Mouse (Mus musculus) midbrain, embryonic 10.5 days (tissue): Measurements from ENCODE around the gene Ksr1. TPM values are rescaled to one million over a fixed set of nuclear protein-coding genes. Genes with fewer than 3 reads are reported as not detected.

Source experiments
- DNase-seq: peaks from one replicate; pipeline ENCODE4 v3.0.0-alpha.2; 2017; ENCODE audit warnings: low spot score
- H3K27ac ChIP-seq: fragments of 300-500 bp; sonication (generic); replicated peaks from 2 replicates; pipeline ENCODE4 v1.5.1; 2016; ENCODE audit warnings: mild to moderate bottlenecking
- H3K27me3 ChIP-seq: fragments of 300-500 bp; sonication (generic); 2 replicates; pipeline ENCODE4 v1.6.1; 2016; ENCODE audit warnings: low read depth, mild to moderate bottlenecking; ENCODE audit not compliant: poor library complexity, severe bottlenecking
- H3K36me3 ChIP-seq: fragments of 300-500 bp; sonication (generic); 2 replicates; pipeline ENCODE4 v1.6.1; 2016; ENCODE audit warnings: mild to moderate bottlenecking, moderate library complexity
- H3K4me1 ChIP-seq: fragments of 300-500 bp; sonication (generic); 2 replicates; pipeline ENCODE4 v1.6.1; 2016
- H3K4me3 ChIP-seq: fragments of 300-500 bp; sonication (generic); 2 replicates; pipeline ENCODE4 v1.5.1; 2016; ENCODE audit warnings: mild to moderate bottlenecking, moderate library complexity
- H3K9me3 ChIP-seq: fragments of 300-500 bp; sonication (generic); replicated peaks from 2 replicates; pipeline ENCODE4 v1.6.1; 2016; ENCODE audit warnings: mild to moderate bottlenecking
- WGBS: fragments of 180-500 bp; shearing (Covaris S2); methylation state at CpG from one replicate; pipeline ENCODE4 v1.1.7; 2016; 5-methylcytosine and 5-hydroxymethylcytosine counted together
- polyA plus RNA-seq: library from polyadenylated mRNA; unstranded; fragments of >200 nt; fragmentation: Nextera tagmentation; extraction: Ambion mirVana; gene quantifications from 2 replicates; pipeline ENCODE4 v1.2.1, GENCODE M21; 2016

Gene Ksr1
- polyA plus RNA-seq, 1 experiment from 2014 or later: 1.7 TPM

DNA sequence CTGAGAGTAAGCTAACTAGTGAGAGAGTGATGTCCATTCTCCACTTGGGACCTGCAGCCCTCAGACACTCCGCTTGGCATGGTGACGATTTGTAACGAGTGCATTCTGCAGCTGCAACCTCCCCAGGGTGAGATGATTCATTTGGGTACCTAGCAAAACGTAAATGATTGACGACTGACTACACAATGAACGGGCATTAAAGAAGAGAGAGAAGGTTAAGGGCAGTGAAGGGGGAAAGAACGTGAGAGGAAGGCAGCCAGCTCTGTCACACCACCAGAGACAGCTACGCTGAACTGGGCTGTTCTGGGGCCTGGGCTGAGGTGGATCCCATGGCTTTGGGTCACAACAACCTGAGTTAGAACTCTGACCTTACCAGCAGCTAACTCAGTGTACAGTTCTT is 81.9 kb downstream of the Ksr1 start:
- Histone ChIP-seq H3K27ac (no peak overlapping the region), H3K4me1 (peaks cover 15% of the 10 kb centered on the region), H3K36me3 (no peaks in the 10 kb centered on the region), H3K27me3 (no peaks in the 10 kb centered on the region), H3K4me3 (no peak overlapping the region), H3K9me3 (no peaks in the 10 kb centered on the region)
- 87% methylated on average over 8 of the region's 8 CpGs for WGBS
- no peak for DNase-seq

DNA sequence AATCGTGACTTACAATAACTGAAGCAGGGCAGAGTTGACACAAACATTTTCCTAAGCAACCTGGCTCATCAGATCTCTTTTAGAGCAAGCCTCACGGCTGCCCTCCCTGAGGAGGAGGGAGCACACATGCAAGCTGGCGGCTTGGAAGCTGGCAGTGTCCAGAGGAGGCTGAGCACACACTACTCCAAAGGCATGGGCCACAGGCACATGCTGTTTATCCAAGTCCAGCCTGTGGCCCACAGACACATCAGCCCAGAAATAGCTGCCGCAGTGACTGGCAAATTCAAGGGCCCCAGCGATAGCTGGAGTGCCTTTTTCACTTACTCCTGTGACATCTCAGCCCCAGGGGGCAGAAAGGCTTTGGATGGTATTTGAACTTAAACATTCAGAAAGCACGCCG is 82.6 kb downstream of the Ksr1 start:
- Histone ChIP-seq H3K27ac (0 out of 2 replicates have a peak overlapping the region, but pooled peaks have one; percentile 6), H3K4me1 (peaks cover 13% of the 10 kb centered on the region), H3K4me3 (no peak overlapping the region), H3K36me3 (no peaks in the 10 kb centered on the region), H3K27me3 (no peaks in the 10 kb centered on the region), H3K9me3 (no peaks in the 10 kb centered on the region)
- WGBS: 86% methylated on average over 7 of the region's 7 CpGs
- no peak for DNase-seq

DNA sequence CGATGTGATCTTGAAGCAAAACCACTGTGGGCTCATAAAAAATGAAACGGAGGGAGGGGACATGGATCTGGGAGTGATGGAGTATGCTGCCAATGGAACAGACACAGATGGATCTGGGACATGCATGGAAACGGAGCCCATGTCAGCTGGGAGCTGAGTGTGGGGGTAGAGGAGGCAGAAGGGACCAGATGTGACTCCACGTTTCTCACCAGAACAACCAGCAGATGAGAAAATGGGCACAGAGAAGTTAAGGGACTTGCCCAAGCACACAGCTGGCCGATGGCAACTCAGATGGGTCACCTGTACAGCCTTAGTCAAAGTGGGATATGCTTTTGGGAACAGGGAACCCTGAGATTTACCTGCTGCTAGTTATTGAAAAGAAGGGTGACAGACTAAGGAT is 83.3 kb downstream of the Ksr1 start:
- Histone ChIP-seq H3K27ac (no peak overlapping the region), H3K4me3 (no peak overlapping the region), H3K4me1 (peaks cover 20% of the 10 kb centered on the region), H3K36me3 (no peaks in the 10 kb centered on the region), H3K9me3 (no peaks in the 10 kb centered on the region), H3K27me3 (no peaks in the 10 kb centered on the region)
- WGBS: 92% methylated on average over 5 of the region's 5 CpGs
- DNase-seq: no peak

DNA sequence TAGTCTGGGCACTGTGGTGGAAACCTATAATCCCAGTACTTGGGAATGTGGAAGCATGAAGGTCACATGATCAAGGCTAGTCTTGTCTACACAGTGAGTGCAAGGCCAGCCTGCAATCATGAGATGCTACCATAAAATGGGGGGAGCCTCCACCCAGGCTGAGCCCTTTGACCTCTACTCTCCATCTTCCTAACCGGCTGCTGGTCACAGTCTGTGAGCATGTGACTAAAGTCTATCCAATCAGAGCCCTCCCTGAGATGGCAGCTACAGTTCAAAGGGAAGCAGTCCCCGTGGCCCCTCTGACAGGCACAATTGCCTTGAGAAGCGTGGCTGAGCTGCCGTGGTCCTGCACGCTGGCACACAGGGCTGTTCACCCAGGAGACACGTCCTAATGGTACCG is 84.4 kb downstream of the Ksr1 start:
- DNase-seq: peak; percentile 30
- no peaks in the 10 kb centered on the region for H3K27me3 ChIP-seq
- peaks cover 31% of the 10 kb centered on the region for H3K4me1 ChIP-seq
- H3K27ac ChIP-seq: no peak overlapping the region
- no peaks in the 10 kb centered on the region for H3K36me3 ChIP-seq
- 59% methylated on average over 7 of the region's 7 CpGs for WGBS
- no peaks in the 10 kb centered on the region for H3K9me3 ChIP-seq
- H3K4me3 ChIP-seq: no peak overlapping the region

DNA sequence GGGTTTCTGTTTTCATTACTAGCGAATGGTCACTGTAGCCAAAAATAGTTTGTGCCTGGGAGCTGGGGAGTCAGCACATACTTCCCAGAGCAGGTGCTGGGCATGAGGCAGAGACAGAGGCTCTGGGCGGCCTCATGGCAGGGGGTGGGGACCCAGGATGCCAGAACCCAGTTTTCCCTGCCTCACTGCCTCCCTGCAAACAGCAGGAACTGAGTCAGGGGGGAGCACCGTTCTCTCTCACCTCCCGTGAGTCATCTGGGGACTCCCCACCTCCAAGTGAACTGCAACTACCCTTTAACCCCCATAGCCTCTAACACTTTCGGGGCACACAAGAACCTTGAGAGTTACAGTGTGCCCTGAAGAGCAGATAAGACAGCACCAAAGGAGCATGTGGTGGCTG is 86.4 kb downstream of the Ksr1 start:
- Histone ChIP-seq H3K27ac (peak overlapping the region; percentile 46), H3K4me3 (no peak overlapping the region), H3K4me1 (peaks cover 38% of the 10 kb centered on the region), H3K9me3 (no peaks in the 10 kb centered on the region), H3K27me3 (no peaks in the 10 kb centered on the region), H3K36me3 (no peaks in the 10 kb centered on the region)
- DNase-seq: no peak
- WGBS: 79% methylated on average over 5 of the region's 5 CpGs

DNA sequence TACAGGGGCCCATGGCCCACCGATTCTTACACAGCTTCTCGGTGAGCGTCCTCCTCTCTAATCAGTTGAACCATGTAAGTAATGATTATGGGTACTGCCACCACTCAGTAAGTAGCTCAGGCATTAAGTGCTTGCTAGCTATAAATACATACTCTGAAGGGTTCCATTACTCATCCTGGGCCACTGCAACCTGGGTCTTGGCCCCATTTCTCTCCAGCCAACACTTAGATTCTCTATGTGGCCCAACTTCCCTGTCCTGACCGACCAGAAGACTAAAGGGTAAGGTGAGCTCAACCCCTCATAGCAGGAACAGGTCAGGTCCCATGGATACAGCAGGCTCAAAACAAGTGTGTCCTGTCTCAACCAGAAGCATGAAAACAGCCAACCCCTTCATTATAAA is 87.1 kb downstream of the Ksr1 start:
- H3K9me3 ChIP-seq: no peaks in the 10 kb centered on the region
- H3K27ac ChIP-seq: no peak overlapping the region
- no peaks in the 10 kb centered on the region for H3K36me3 ChIP-seq
- no peaks in the 10 kb centered on the region for H3K27me3 ChIP-seq
- WGBS: 98% methylated on average over 4 of the region's 4 CpGs
- H3K4me3 ChIP-seq: no peak overlapping the region
- H3K4me1 ChIP-seq: peaks cover 46% of the 10 kb centered on the region
- no peak for DNase-seq

DNA sequence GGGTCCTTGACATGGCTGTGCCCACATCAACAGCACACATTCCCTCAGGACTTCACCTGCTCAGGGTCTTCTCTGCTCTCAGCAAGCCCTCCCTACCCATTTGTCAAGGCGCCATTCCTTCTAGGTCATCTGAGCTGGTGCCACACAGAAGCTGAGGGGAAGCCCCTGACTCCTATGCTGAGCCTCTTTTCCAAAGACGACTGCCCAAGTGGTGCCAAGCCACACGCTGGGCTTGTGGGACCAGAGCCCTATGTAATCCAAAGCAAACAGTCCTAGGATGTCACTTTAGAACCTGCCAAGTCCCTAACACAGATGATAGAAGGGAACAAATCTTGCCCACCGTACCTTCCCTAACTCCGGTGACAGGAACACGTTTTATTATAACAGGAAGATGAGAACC is 87.6 kb downstream of the Ksr1 start:
- H3K27me3 ChIP-seq: no peaks in the 10 kb centered on the region
- WGBS: 89% methylated on average over 6 of the region's 6 CpGs
- H3K9me3 ChIP-seq: no peaks in the 10 kb centered on the region
- peaks cover 46% of the 10 kb centered on the region for H3K4me1 ChIP-seq
- H3K4me3 ChIP-seq: no peak overlapping the region
- H3K36me3 ChIP-seq: no peaks in the 10 kb centered on the region
- DNase-seq: no peak
- 0 out of 2 replicates have a peak overlapping the region, but pooled peaks have one; percentile 33 for H3K27ac ChIP-seq

DNA sequence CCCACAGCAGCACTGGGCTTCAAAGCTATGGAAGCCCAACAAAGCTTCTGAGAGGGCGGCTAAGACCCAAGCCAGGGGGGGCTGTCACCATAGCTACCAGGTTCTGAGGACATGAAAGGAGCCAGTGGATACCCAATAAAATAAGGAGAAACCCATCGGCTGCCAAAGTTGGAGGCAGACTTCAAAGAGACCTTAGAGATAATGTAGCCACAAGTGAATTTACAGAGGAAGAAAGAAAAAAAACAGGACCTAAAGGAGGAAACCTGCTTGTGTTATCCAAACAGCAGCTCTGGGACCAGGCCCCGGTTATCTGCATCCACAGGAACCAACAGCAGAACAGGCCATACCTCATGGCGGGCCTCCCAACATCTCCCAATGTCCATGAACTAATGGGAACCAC is 88.4 kb downstream of the Ksr1 start:
- Histone ChIP-seq H3K9me3 (no peaks in the 10 kb centered on the region), H3K27me3 (no peaks in the 10 kb centered on the region), H3K27ac (peak overlapping the region; percentile 72), H3K4me1 (peaks cover 52% of the 10 kb centered on the region), H3K4me3 (no peak overlapping the region), H3K36me3 (no peaks in the 10 kb centered on the region)
- 49% methylated on average over 4 of the region's 4 CpGs for WGBS
- peak; percentile 17 for DNase-seq

DNA sequence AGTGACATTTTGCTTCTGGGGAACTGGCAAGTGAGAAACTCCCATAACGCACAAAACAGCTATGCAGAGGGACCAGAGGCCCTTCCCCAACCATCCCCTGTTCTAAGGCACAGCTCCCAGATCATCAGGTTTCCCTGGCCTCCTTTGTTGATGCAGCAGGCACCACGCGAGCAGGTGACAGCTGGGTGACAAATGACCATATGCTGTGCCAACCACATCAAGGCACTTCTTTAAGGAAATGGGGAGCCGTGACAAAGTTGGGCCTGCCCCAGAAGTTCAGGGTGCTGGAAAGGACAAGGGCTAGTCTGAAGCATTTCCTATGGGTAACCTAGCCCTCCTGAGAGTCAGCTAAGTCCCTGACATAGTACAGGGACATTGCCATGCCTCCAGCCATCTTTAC is 89.3 kb downstream of the Ksr1 start:
- H3K27ac ChIP-seq: peak overlapping the region; percentile 72
- H3K36me3 ChIP-seq: no peaks in the 10 kb centered on the region
- H3K4me3 ChIP-seq: no peak overlapping the region
- H3K9me3 ChIP-seq: no peaks in the 10 kb centered on the region
- H3K27me3 ChIP-seq: no peaks in the 10 kb centered on the region
- no peak for DNase-seq
- H3K4me1 ChIP-seq: peaks cover 49% of the 10 kb centered on the region
- WGBS: 82% methylated on average over 4 of the region's 4 CpGs

DNA sequence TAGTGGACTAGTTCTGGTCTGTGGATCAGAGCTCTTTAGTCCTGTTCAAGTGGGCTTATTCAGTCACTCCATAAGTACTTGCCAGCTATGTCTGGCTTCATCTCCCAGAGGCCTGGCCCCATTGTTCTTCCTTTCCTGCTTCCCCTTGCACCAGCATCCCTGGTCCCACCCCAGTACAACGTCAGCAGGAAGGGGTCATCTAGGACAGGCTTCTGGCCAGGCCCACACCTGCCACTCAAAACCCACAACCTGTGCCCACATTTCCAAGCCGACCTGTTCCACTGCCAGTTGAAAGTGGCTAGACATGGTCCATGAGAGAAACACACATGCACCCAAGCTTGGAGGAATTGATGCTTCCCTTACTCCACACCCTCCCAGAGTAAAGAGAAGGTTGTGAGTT is 90.2 kb downstream of the Ksr1 start:
- Histone ChIP-seq H3K27ac (peak overlapping the region; percentile 7; the same call in 1 of the 2 replicates), H3K9me3 (no peaks in the 10 kb centered on the region), H3K27me3 (no peaks in the 10 kb centered on the region), H3K4me3 (no peak overlapping the region), H3K4me1 (peaks cover 47% of the 10 kb centered on the region), H3K36me3 (no peaks in the 10 kb centered on the region)
- 66% methylated on average over 2 of the region's 2 CpGs for WGBS
- no peak for DNase-seq

DNA sequence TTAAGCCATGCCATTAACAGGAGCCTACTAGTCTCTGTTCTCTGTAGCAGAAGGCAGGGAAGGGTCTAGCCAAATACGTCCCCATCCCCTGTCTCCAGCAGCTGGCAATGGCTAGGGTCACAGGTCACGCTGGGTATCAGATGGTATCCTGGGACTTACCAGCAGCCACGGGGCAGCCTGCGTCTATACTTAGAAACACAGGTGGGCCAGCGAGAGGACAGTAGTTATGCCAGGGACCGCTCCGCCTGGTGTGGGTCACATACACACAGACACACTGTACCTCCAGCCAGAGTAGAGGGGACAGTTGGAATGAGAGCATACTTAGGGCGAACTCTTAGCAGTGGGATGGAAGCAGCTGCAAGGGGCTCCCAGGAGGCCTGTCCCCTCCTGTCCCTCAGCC is 91.0 kb downstream of the Ksr1 start:
- Histone ChIP-seq H3K4me1 (peaks cover 47% of the 10 kb centered on the region), H3K27me3 (no peaks in the 10 kb centered on the region), H3K9me3 (no peaks in the 10 kb centered on the region), H3K4me3 (no peak overlapping the region), H3K36me3 (no peaks in the 10 kb centered on the region), H3K27ac (peak overlapping the region; percentile 68)
- DNase-seq: no peak
- 85% methylated on average over 8 of the region's 8 CpGs for WGBS

DNA sequence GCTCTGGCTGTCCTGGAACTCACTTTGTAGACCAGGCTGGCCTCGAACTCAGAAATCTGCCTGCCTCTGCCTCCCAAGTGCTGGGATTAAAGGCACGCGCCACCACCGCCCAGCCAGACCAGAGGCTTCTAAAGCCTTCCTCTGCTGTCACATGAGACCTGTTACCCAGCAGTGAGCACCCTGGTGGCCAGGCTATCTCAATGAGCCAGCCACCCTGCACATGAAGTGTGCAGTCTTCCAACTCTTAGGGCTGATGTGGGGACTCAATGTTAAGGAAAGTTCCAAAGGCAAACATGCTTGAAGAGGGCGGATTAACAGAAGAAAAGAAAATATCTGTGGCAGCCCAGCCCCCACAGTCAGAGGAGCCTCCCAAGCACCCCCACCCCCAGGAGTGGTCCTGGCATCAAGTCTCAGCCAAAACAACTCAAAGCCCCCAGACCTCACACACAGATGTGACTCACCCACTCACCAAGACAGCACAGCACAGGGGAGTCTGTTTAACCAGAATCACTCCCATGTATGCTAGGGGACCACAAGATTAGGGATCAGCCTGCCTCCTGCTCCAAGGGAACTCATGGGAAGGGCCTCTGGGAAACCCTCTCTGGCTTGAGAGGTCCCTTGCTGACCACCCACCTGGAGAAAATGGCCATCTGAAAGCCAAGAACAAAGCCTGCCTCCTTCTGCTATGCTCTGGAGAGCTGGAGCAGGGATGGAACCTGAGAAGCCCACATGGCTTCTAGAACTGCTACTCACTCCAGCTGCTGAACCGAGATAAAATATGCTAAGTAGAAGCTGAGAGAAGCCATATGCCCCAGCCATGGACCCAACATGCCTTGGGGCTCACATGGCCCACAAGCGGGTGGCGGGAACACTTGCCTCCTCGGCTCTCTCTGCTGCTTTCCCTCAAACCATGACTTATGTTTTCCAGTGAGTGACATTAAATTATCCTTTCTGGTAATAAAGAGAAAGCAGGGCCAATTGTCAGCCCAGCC is 91.8 kb downstream of the Ksr1 start:
- Histone ChIP-seq H3K27ac (peak overlapping the region; percentile 68), H3K36me3 (peaks cover 2% of the 10 kb centered on the region; the same call in 1 of the 2 replicates), H3K9me3 (no peaks in the 10 kb centered on the region), H3K4me3 (no peak overlapping the region), H3K27me3 (no peaks in the 10 kb centered on the region), H3K4me1 (peaks cover 47% of the 10 kb centered on the region)
- WGBS: 88% methylated on average over 9 of the region's 9 CpGs
- no peak for DNase-seq

DNA sequence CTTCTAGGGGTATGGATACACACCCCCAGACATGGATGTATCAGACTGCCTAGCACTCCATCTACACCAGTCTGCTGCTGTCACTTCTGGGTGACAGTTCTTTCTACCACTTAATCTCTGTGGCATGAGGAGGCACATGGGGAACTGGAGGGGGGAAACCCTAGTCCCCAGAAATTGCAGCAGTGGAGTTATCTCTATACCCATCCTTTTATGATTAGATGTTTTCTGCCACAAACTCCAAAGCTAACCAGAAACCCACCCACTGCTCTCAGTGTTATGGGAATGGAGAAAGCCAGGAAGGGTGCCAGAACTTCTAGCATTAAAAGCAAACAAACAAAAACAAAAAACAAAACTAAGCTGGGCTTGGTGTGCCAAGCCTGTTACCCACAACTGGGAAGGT is 92.8 kb downstream of the Ksr1 start:
- H3K36me3 ChIP-seq: peaks cover 7% of the 10 kb centered on the region; the same call in 1 of the 2 replicates
- H3K27me3 ChIP-seq: no peaks in the 10 kb centered on the region
- no peak for DNase-seq
- 0 out of 2 replicates have a peak overlapping the region, but pooled peaks have one; percentile 19 for H3K27ac ChIP-seq
- H3K9me3 ChIP-seq: 0 out of 2 replicates have a peak, but pooled peaks cover 4% of the 10 kb centered on the region
- no peak overlapping the region for H3K4me3 ChIP-seq
- H3K4me1 ChIP-seq: peaks cover 45% of the 10 kb centered on the region
